In the genomic region with DNA sequence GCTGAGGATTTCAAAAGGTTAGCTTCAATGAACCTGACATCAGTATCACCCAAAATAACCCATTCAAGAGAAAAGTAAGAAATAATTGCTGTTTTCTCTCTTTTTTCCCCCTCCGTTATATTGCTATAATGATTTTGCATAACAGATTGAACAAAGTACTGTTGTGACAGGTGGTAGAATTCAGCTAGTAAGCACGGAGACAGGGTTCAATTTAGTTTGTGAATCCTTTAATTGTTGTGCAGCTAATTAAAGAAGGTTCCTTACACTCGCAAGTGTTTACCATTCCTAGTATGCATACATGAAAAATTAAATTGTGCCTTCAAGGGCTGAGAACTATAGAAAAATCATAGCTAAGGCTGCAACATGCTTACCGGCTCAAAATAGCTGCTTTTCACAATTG, we compare ENCODE assay signal across 26 mouse cellular contexts.
"Had no signal": no experiment of that assay in that cellular context is flagged by ENCODE, and none has a peak within 500 bp of the region (broad histone marks: within the 10 kb centered on the region; RNA-seq: fewer than 3 reads in every experiment).

No protein-coding gene starts in this region.

- DNase-seq: gastrocnemius, postnatal 14 days; gastrocnemius, postnatal 36 days; heart, adult 2 months; heart, postnatal 14 days; heart, postnatal 36 days; kidney, adult 11 months; kidney, adult 2 months; kidney, adult 9 months; kidney, postnatal 14 days; kidney, postnatal 36 days; layer of hippocampus, adult 9-11 months; layer of hippocampus, postnatal 36 days; left cerebral cortex, postnatal 4 days had no signal

- H3K27me3 ChIP-seq: heart, embryonic 15.5 days; hindbrain, embryonic 13.5 days; hindbrain, embryonic 15.5 days; limb, embryonic 15.5 days; liver, embryonic 12.5 days had no signal

- H3K27ac ChIP-seq: heart, adult 2 months; heart, embryonic 13.5 days; heart, embryonic 15.5 days; hindbrain, embryonic 13.5 days; hindbrain, embryonic 15.5 days; hindbrain, postnatal 0 days; kidney, embryonic 15.5 days; kidney, postnatal 0 days; limb, embryonic 13.5 days; limb, embryonic 15.5 days; liver, embryonic 12.5 days; liver, embryonic 14.5 days had no signal

- H3K9ac ChIP-seq: heart, embryonic 13.5 days; heart, embryonic 15.5 days; hindbrain, embryonic 13.5 days; hindbrain, embryonic 15.5 days; kidney, embryonic 15.5 days; limb, embryonic 13.5 days; limb, embryonic 15.5 days; liver, embryonic 12.5 days; liver, embryonic 14.5 days had no signal

- H3K9me3 ChIP-seq: heart, embryonic 13.5 days; heart, embryonic 15.5 days; hindbrain, embryonic 13.5 days; hindbrain, embryonic 15.5 days; kidney, embryonic 15.5 days; limb, embryonic 13.5 days; limb, embryonic 15.5 days; liver, embryonic 12.5 days had no signal

- H3K36me3 ChIP-seq: heart, embryonic 13.5 days; heart, embryonic 15.5 days; hindbrain, embryonic 13.5 days; hindbrain, embryonic 15.5 days; kidney, embryonic 15.5 days; limb, embryonic 13.5 days; limb, embryonic 15.5 days; liver, embryonic 12.5 days had no signal

- H3K4me2 ChIP-seq: heart, embryonic 11.5 days; heart, embryonic 13.5 days; heart, embryonic 15.5 days; hindbrain, embryonic 13.5 days; hindbrain, embryonic 15.5 days; kidney, embryonic 15.5 days; limb, embryonic 13.5 days; limb, embryonic 15.5 days; liver, embryonic 12.5 days had no signal

- H3K4me3 ChIP-seq: heart, adult 2 months; heart, embryonic 13.5 days; heart, embryonic 15.5 days; hindbrain, embryonic 13.5 days; hindbrain, embryonic 15.5 days; kidney, embryonic 15.5 days; limb, embryonic 13.5 days; limb, embryonic 15.5 days; liver, embryonic 12.5 days had no signal

- ATAC-seq: hindbrain, postnatal 0 days; intestine, embryonic 16.5 days; liver, embryonic 12.5 days had no signal

- H3K4me1 ChIP-seq: heart, embryonic 13.5 days; heart, embryonic 15.5 days; kidney, embryonic 15.5 days; limb, embryonic 15.5 days; liver, embryonic 12.5 days had no signal
